Mouse (Mus musculus) adrenal gland, adult 2 months (tissue): ENCODE data around the gene Reln. TPM values are rescaled to one million over a fixed set of nuclear protein-coding genes. Genes with fewer than 3 reads are reported as not detected.

Experiments
- DNase-seq: peaks from one replicate; pipeline ENCODE4 v3.0.0; 2021
- polyA plus RNA-seq: library from polyadenylated mRNA; depleted of rRNA; stranded (reverse); fragments of >200 nt; gene quantifications from 2 replicates; pipeline ENCODE4 v1.2.3, GENCODE M21; 2012
- total RNA-seq, 2 experiments: library from RNA; stranded (reverse); gene quantifications; 2 replicates each; pipeline ENCODE4 v1.2.3; 2021

Gene Reln
- total and polyA plus RNA-seq, 3 experiments: 1.5 to 2.3 (median 2.0) TPM

- DNase-seq: no peak
Observed at GRCm38 (mm10) chr5:22007304-22008059, 337.0 kb downstream of the Reln start.

- no peak for DNase-seq
Observed at GRCm38 (mm10) chr5:22003858-22004257, 340.6 kb downstream of the Reln start.

- DNase-seq: peak; percentile 36
Observed at GRCm38 (mm10) chr5:21987711-21988110, 356.8 kb downstream of the Reln start.

GRCm38 (mm10) chr5:21986311-21986710 lies 358.2 kb downstream of the Reln start:
- DNase-seq: peak; percentile 51

GRCm38 (mm10) chr5:21983021-21983667 lies 361.4 kb downstream of the Reln start:
- DNase-seq: no peak

GRCm38 (mm10) chr5:21981216-21981615 lies 363.3 kb downstream of the Reln start:
- DNase-seq: no peak

- no peak for DNase-seq
Observed at GRCm38 (mm10) chr5:21980544-21980943, 364.0 kb downstream of the Reln start.

- DNase-seq: no peak
Observed at GRCm38 (mm10) chr5:21973266-21974010, 371.1 kb downstream of the Reln start.

- no peak for DNase-seq
Observed at GRCm38 (mm10) chr5:21961796-21962195, 382.7 kb downstream of the Reln start.

GRCm38 (mm10) chr5:21960151-21960550 lies 384.4 kb downstream of the Reln start:
- DNase-seq: no peak

- DNase-seq: no peak
Observed at GRCm38 (mm10) chr5:21957586-21957985, 386.9 kb downstream of the Reln start.

GRCm38 (mm10) chr5:21957061-21957460 lies 387.4 kb downstream of the Reln start:
- DNase-seq: no peak

- no peak for DNase-seq
Observed at GRCm38 (mm10) chr5:21949507-21949897, 395.0 kb downstream of the Reln start.

- no peak for DNase-seq
Observed at GRCm38 (mm10) chr5:21948736-21949506, 395.6 kb downstream of the Reln start.

GRCm38 (mm10) chr5:21947610-21948381 lies 396.7 kb downstream of the Reln start:
- DNase-seq: no peak

- DNase-seq: no peak
Observed at GRCm38 (mm10) chr5:21944579-21944978, 399.9 kb downstream of the Reln start.

GRCm38 (mm10) chr5:21939405-21939804 lies 405.1 kb downstream of the Reln start:
- no peak for DNase-seq

GRCm38 (mm10) chr5:21938138-21938537 lies 406.4 kb downstream of the Reln start:
- DNase-seq: no peak

- peak; percentile 22 for DNase-seq
Observed at GRCm38 (mm10) chr5:21936627-21937026, 407.9 kb downstream of the Reln start.

GRCm38 (mm10) chr5:21936096-21936495 lies 408.4 kb downstream of the Reln start:
- no peak for DNase-seq

GRCm38 (mm10) chr5:21934811-21935396 lies 409.6 kb downstream of the Reln start:
- no peak for DNase-seq
